Comparison of ENCODE assay signal across 17 mouse cellular contexts in genomic region chr4:104047966-104048804, GRCm38 (mm10).
DNase-seq lines count a peak whose midpoint lies in the region; ATAC-seq and TF ChIP-seq lines count a peak whose summit lies in the region.
"Had no signal": no experiment of that assay in that cellular context is flagged by ENCODE, and none has a peak within 500 bp of the region (broad histone marks: within the 10 kb centered on the region; RNA-seq: fewer than 3 reads in every experiment).

No protein-coding gene starts in this region.

- H3K27ac ChIP-seq in embryonic facial prominence, embryonic 14.5 days (replicated peaks; ENCODE audit: low read depth, low read length) = no peak overlapping the region
- H3K27ac ChIP-seq in embryonic facial prominence, embryonic 10.5 days (replicated peaks) = no peak overlapping the region
- no peak overlapping the region for H3K27ac ChIP-seq in lung, postnatal 0 days (ENCODE audit: low read length)
- H3K27ac ChIP-seq in stomach, postnatal 0 days (replicated peaks) = no peak overlapping the region
- no peak overlapping the region for H3K27ac ChIP-seq in forebrain, postnatal 0 days (ENCODE audit: low read depth, low read length)
- H3K27ac ChIP-seq: hindbrain, postnatal 0 days; limb, embryonic 12.5 days; neural tube, embryonic 13.5 days had no signal

- 48% methylated on average over 7 of the region's 7 CpGs for WGBS in embryonic facial prominence, embryonic 14.5 days
- 78% methylated on average over 7 of the region's 7 CpGs for WGBS in embryonic facial prominence, embryonic 10.5 days
- 28% methylated on average over 7 of the region's 7 CpGs for WGBS in lung, postnatal 0 days
- WGBS in stomach, postnatal 0 days = 31% methylated on average over 7 of the region's 7 CpGs
- WGBS in forebrain, postnatal 0 days = 61% methylated on average over 7 of the region's 7 CpGs

- TF ChIP-seq EP300 in lung, postnatal 0 days (IDR thresholded peaks at IDR 0.05) = no peak
- no peak for TF ChIP-seq EP300 in stomach, postnatal 0 days (optimal IDR thresholded peaks at IDR 0.05)

- H3K4me2 ChIP-seq in embryonic facial prominence, embryonic 14.5 days (ENCODE audit: low read depth, low read length) = no peak overlapping the region
- no peak overlapping the region for H3K4me2 ChIP-seq in lung, postnatal 0 days (replicated peaks; ENCODE audit: low read depth, low read length)
- 0 out of 2 replicates have a peak overlapping the region, but pooled peaks have one; percentile 3 for H3K4me2 ChIP-seq in stomach, postnatal 0 days (replicated peaks; ENCODE audit: low read depth)
- H3K4me2 ChIP-seq in forebrain, postnatal 0 days (ENCODE audit: low read depth) = no peak overlapping the region
- H3K4me2 ChIP-seq: limb, embryonic 12.5 days; neural tube, embryonic 13.5 days had no signal

- H3K9ac ChIP-seq in embryonic facial prominence, embryonic 14.5 days (ENCODE audit: low read depth, low read length) = no peak overlapping the region
- no peak overlapping the region for H3K9ac ChIP-seq in lung, postnatal 0 days (replicated peaks; ENCODE audit: low read depth)
- H3K9ac ChIP-seq in stomach, postnatal 0 days (ENCODE audit: low read length) = no peak overlapping the region
- no peak overlapping the region for H3K9ac ChIP-seq in forebrain, postnatal 0 days
- H3K9ac ChIP-seq: limb, embryonic 12.5 days; neural tube, embryonic 13.5 days had no signal

- H3K36me3 ChIP-seq in embryonic facial prominence, embryonic 14.5 days (ENCODE audit: control insufficient read depth, insufficient read depth, low read length) = no peaks in the 10 kb centered on the region
- no peaks in the 10 kb centered on the region for H3K36me3 ChIP-seq in embryonic facial prominence, embryonic 10.5 days (replicated peaks)
- no peaks in the 10 kb centered on the region for H3K36me3 ChIP-seq in lung, postnatal 0 days (ENCODE audit: insufficient read depth, low read length)
- H3K36me3 ChIP-seq in stomach, postnatal 0 days (ENCODE audit: control insufficient read depth, insufficient read depth, low read length) = no peaks in the 10 kb centered on the region
- H3K36me3 ChIP-seq in forebrain, postnatal 0 days (ENCODE audit: insufficient read depth) = no peaks in the 10 kb centered on the region
- H3K36me3 ChIP-seq: limb, embryonic 12.5 days; neural tube, embryonic 13.5 days had no signal

- H3K27me3 ChIP-seq in embryonic facial prominence, embryonic 14.5 days (replicated peaks; ENCODE audit: control insufficient read depth, insufficient read depth, low read length) = no peaks in the 10 kb centered on the region
- no peaks in the 10 kb centered on the region for H3K27me3 ChIP-seq in embryonic facial prominence, embryonic 10.5 days (replicated peaks; ENCODE audit: low read depth, poor library complexity, severe bottlenecking)
- no peaks in the 10 kb centered on the region for H3K27me3 ChIP-seq in lung, postnatal 0 days (replicated peaks; ENCODE audit: insufficient read depth, low read length)
- H3K27me3 ChIP-seq in stomach, postnatal 0 days (ENCODE audit: control insufficient read depth, insufficient read depth, low read length) = no peaks in the 10 kb centered on the region
- no peaks in the 10 kb centered on the region for H3K27me3 ChIP-seq in forebrain, postnatal 0 days (ENCODE audit: insufficient read depth, low read length)
- H3K27me3 ChIP-seq: CH12.LX; limb, embryonic 12.5 days; megakaryocyte, embryonic 14.5 days; neural tube, embryonic 13.5 days had no signal

- no peak for ATAC-seq in embryonic facial prominence, embryonic 14.5 days (ENCODE audit: low read depth)
- ATAC-seq in lung, postnatal 0 days = no peak
- ATAC-seq in stomach, postnatal 0 days (ENCODE audit: low FRiP score, low TSS enrichment) = no peak
- no peak for ATAC-seq in forebrain, postnatal 0 days
- ATAC-seq: hindbrain, postnatal 0 days had no signal

- H3K4me1 ChIP-seq in embryonic facial prominence, embryonic 14.5 days (ENCODE audit: control insufficient read depth, insufficient read depth, low read length) = peaks cover 5% of the 10 kb centered on the region; the same call in 1 of the 2 replicates
- H3K4me1 ChIP-seq in embryonic facial prominence, embryonic 10.5 days = no peaks in the 10 kb centered on the region; the same call in 1 of the 2 replicates
- no peaks in the 10 kb centered on the region; the same call in 1 of the 2 replicates for H3K4me1 ChIP-seq in lung, postnatal 0 days (ENCODE audit: insufficient read depth, low read depth, low read length)
- H3K4me1 ChIP-seq in stomach, postnatal 0 days (replicated peaks; ENCODE audit: control insufficient read depth, insufficient read depth) = no peaks in the 10 kb centered on the region
- H3K4me1 ChIP-seq in forebrain, postnatal 0 days (ENCODE audit: insufficient read depth) = no peaks in the 10 kb centered on the region; the same call in 1 of the 2 replicates
- H3K4me1 ChIP-seq: limb, embryonic 12.5 days; megakaryocyte, embryonic 14.5 days had no signal

- no peak for TF ChIP-seq CTCF in lung, postnatal 0 days (IDR thresholded peaks at IDR 0.05)
- no peak for TF ChIP-seq CTCF in stomach, postnatal 0 days (IDR thresholded peaks at IDR 0.05; ENCODE audit: low read depth)
- no peak for TF ChIP-seq CTCF in forebrain, postnatal 0 days (IDR thresholded peaks at IDR 0.05; ENCODE audit: low read depth)

- H3K9me3 ChIP-seq in embryonic facial prominence, embryonic 14.5 days (ENCODE audit: control insufficient read depth, low read length) = no peaks in the 10 kb centered on the region
- H3K9me3 ChIP-seq in embryonic facial prominence, embryonic 10.5 days = no peaks in the 10 kb centered on the region
- no peaks in the 10 kb centered on the region for H3K9me3 ChIP-seq in lung, postnatal 0 days (ENCODE audit: low read length)
- H3K9me3 ChIP-seq in stomach, postnatal 0 days (ENCODE audit: control insufficient read depth, low read length) = no peaks in the 10 kb centered on the region
- no peaks in the 10 kb centered on the region for H3K9me3 ChIP-seq in forebrain, postnatal 0 days (ENCODE audit: low read length)
- H3K9me3 ChIP-seq: limb, embryonic 12.5 days; megakaryocyte, embryonic 14.5 days; neural tube, embryonic 13.5 days had no signal

- peak; percentile 23 for DNase-seq in embryonic facial prominence, embryonic 14.5 days (ENCODE audit: low spot score)
- no peak for DNase-seq in embryonic facial prominence, embryonic 10.5 days (ENCODE audit: low spot score)
- peak; percentile 26 for DNase-seq in layer of hippocampus, adult 9-11 months
- DNase-seq in layer of hippocampus, postnatal 36 days = no peak
- DNase-seq in lung, postnatal 0 days (ENCODE audit: low spot score) = peak; percentile 38
- no peak for DNase-seq in lung, postnatal 14 days
- DNase-seq in stomach, postnatal 0 days (ENCODE audit: low spot score) = no peak
- no peak for DNase-seq in forebrain, postnatal 0 days
- DNase-seq: cerebellum, postnatal 25 days; heart, postnatal 14 days; kidney, postnatal 14 days; thymus, postnatal 14 days had no signal

- H3K4me3 ChIP-seq in embryonic facial prominence, embryonic 14.5 days (ENCODE audit: low read depth, low read length) = no peak overlapping the region
- H3K4me3 ChIP-seq in embryonic facial prominence, embryonic 10.5 days = no peak overlapping the region
- no peak overlapping the region for H3K4me3 ChIP-seq in lung, postnatal 0 days (ENCODE audit: low read depth, low read length)
- 0 out of 2 replicates have a peak overlapping the region, but pooled peaks have one; percentile 2 for H3K4me3 ChIP-seq in stomach, postnatal 0 days (ENCODE audit: low read depth, low read length)
- no peak overlapping the region for H3K4me3 ChIP-seq in forebrain, postnatal 0 days (ENCODE audit: low read depth, low read length)
- H3K4me3 ChIP-seq: limb, embryonic 12.5 days; megakaryocyte, embryonic 14.5 days; neural tube, embryonic 13.5 days had no signal

Comparison
In these comparisons a context has a peak if more than half of its experiments do, and no peak if none do; other contexts are left out.
1. DNase-seq: peak in embryonic facial prominence, embryonic 14.5 days (single experiment), layer of hippocampus, adult 9-11 months (single experiment) and lung, postnatal 0 days (single experiment); none in embryonic facial prominence, embryonic 10.5 days (single experiment), layer of hippocampus, postnatal 36 days (0 of 2), lung, postnatal 14 days (single experiment), stomach, postnatal 0 days (single experiment) and forebrain, postnatal 0 days (single experiment).